Mouse (Mus musculus): Measurements from ENCODE around the gene Lpar1.

GRCm38 (mm10) chr4:58545888-58546432 is 7.7 kb downstream of the Lpar1 start:
- TF ChIP-seq GATA1 (IDR thresholded peaks at IDR 0.05; ENCODE audit: low read length) = no peak
- TF ChIP-seq TAL1 (IDR thresholded peaks at IDR 0.05; ENCODE audit: low read length) = no peak

All from erythroblast, embryonic 14.5 days (primary cell).